Mouse (Mus musculus) retina, postnatal 1 day (tissue): ENCODE results near the gene Cntd1.
"Not testable (repeated sequence)": the region's sequence is repeated elsewhere in the genome, so short reads cannot be mapped to it uniquely, and the experiment has no call there.

Experiments used
- DNase-seq: peaks from one replicate; pipeline ENCODE4 v3.0.0-alpha.2; 2012

Cntd1 gene

DNA sequence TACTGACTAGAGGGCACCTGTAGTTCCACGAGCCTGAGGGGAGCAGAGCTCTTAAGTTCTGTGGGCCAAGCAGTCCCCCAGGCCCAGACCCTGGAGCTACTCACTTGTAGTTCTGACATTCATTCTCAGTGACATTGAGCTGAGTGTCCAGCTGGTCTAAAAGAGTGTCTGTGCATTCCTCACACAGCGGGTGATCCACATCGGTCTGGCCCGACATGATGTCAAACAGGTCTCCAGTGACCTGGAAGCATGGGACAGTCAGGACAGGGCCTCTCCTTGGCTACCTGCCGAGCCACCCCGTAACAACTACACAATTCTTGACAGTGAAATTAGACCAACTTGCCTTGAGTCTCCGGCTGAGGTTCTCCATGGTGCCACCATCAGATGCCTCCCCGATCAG lies 16.4 kb downstream of the Cntd1 start:
- DNase-seq, result peak; percentile 55

DNA sequence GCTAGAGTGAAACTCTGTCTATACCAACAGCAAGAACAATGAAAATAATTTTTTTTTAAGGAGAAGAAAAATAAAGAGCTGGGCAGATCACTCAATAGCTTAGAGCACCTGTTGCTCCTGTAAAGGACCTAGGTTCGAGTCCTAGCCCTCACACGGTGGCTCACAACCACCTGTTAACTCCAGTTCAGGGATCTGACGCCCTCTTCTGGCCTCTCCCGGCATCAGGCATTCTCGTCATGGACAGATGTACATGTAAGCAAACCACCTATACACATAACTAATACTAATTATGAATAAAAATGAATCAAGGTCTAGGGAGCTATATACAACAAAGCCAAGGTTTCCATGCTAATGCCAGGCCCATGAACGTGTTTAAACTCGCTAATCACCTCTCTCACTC lies 22.1 kb downstream of the Cntd1 start:
- no peak for DNase-seq

DNA sequence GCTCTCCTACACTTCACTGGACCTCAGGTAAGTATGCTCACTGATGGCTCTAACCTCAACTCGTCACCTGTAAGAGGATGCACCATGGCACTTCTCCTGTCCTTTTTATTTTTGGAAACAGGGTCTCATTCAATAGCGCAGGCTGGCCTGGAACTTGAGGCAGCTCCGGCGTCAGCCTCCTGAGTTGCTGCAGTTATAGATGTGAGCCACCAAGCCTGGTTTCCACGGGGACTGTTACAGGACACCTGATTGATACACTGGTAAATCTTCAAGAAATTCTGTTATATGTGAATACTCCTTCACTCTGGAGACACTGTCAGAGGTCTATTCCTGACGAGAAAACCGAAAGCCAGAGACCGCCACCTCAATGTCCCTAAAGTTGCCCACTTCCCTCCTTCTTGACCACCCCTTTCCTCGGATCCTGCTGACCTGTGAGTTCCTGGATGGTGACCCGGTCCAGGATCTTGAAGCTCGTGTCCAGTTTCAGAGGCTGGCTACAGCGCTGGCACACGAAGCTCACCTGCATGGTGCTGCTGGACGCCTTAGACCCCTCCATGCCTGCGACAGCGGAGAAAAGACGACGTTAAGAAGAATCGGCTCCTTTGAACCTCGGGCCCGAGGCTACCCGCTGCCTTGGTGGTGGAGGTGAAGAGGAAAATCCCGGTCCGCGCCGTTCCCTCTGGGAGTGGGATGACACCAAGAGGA lies 22.6 kb downstream of the Cntd1 start:
- DNase-seq, result no peak

DNA sequence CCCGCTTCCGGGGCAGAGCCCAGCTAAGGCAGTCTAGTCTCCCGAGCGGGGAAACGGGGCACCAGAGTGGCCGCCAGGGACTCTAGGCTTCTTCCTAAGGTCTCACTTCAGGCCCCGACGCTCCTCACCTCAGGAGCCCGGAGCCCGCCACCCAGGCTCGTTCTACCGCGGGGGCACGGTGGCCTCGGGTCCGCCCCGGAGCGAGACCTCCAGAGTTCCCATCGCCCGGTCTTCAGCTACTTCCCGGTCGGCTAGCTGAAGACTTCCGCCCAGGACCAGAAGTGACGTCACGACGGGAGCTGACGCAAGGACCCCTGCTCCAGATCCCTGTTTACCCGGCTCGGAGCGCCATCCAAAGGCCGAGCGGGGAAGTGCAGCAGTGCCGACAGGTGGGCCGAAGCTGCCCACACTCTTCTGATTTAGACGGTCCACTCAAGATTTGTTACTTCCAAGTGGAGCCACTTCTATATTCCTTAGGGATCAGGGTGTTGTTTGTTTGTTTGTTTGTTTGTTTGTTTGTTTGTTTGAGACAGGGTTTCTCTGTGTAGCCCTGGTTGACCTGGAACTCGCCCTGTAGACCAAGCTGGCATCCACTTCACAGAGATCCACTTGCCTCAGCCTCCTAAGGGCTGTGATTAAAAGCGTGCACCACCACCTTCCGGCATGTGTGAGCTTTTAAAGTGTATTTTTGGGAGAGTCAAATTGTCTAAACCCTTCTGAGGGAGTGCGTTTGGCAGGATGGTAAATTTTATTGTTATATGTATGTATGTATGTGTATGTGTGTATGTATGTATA lies 23.4 kb downstream of the Cntd1 start, which contains the start of gene Becn1:
Gene Becn1, minus strand, starts transcription at position 283 of the 795 bp plus-strand sequence.
- peak; percentile 97 for DNase-seq

DNA sequence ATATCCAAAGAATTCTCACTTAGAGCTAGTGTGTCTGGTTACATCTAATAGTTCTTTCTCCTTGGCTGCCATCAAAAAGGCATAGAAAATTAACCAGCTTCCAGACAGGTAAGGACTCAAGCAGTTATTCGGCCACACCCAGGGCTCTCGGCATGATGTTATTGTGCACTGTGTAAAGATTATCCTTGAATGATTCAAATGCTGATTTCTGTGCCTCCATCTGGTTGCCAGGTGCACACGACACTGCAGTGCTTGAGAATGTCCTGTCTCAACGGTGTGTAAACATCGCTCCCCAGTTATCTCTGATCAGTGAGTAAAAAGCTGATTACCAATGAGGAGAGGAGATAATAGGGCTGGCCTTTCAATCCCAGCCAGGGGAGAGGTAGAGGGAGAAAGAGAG lies 28.9 kb downstream of the Cntd1 start:
- no peak for DNase-seq

DNA sequence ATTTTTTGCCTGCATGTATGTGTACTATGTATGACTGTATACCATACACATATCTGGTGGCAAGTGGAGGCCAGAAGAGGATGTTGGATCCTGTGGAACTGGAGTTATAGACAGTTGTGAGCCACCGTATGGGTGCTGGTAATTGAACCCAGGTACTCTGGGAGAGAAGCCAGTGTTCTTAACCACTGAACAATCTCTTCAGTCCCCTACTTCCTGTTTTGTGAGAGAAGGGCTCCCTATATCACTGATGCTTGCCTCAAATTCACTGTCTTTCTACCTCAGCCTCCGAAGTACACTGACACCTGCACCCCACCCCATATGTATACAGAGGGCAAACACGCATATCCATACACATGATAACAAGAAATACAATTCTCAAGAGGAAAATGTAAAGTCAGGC lies 32.3 kb downstream of the Cntd1 start:
- no peak for DNase-seq

DNA sequence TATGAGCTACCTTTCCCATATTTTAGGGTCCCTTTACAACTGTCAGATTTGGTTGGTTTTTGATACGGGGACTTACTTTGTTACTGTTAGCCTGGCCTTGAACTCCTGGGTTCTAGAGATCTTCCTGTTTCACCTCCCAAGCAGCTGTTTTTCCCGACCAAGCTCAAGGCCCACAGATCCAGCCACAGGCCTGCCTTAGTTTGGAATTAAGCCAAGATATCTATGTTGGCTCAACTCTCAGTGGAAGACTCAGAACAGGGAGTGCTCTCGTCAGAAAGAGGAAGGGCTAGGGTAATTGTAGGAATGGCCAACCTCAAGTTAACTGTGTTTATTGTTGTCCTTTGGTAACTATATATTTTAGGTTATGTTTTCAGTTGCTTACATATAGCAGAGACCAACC lies 33.3 kb downstream of the Cntd1 start:
- DNase-seq, result no peak

DNA sequence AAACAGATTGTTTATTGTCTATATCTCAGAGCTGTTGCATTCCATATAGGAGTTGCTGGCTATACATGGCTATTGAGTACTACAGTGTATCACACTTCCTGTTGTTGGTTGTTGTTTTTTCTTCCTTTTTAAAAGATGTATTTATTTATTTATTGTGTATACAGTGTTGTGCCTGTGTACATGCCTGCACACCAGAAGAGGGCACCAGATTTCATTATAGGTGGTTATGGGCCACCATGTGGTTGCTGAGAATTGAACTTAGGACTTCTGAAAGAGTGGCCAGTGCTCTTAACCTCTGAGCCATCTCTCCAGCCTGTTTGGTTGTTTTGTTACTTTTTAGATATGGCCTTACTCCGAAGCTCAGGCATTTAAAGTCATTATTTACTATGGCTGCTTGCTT lies 35.8 kb downstream of the Cntd1 start:
- no peak for DNase-seq

DNA sequence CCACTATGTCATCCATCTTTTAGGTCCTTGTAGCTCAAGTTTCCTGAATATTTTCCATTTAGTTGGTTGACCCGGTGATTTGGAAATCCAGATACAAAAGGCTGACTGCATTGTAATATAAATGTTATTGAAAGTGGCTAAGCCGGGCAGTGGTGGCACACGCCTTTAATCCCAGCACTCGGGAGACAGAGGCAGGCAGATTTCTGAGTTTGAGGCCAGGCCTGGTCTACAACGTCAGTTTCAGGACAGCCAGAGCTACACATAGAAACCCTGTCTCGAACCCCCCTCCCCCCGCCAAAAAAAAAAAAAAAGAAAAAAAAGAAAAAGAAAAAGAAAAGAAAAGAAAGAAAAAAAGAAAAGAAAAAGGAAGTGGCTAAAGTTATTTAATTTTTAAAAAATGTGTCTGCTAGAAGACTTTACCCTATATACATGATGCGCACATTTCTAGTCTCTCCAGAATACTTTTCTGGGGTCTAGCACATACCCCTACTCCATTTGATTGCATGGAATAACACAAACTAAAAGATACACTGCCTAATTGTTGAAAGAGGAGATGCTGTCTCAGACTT lies 36.4 kb downstream of the Cntd1 start:
- no peak for DNase-seq

DNA sequence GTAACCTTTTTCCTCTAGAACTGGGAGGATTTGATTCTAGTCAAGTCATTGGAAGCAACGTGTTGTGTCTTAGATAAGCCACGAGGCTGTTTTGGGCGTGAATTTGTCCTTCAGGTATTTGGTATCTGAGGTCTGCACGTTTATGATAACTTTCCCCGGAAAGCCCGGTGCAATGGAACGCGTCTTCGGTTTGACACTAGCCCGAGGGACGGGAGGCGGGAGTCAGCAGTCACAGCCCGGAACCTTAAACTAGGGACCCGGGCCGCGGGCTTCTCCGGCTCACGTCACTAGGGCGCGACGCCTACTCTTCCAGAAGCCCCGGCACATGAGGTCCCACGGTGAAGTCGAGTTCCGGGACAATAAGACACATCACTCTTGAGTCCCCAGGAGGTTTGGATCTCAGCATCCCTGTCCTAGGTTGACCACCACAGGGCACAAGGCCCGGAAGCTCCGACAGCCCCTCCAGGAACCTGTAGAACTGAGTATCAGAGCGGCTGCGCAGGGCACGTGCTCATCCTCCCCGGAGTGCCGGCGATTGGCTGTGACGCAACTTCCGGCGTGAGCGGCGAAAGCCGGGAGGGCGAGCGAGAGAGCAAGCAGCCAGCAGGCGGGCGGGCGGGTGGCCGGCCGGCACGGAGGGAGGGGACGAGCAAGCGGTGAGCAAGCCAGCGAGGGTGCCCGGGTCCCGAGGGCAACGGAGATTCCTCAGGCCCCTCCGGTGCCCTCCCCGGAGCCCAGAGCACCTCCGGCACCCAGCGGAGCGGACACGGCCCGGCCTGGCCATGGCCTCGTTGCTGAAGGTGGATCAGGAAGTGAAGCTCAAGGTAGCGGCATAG lies 37.1 kb downstream of the Cntd1 start, which contains the start of gene Psme3:
Gene Psme3, plus strand, starts transcription at position 549 of the 836 bp plus-strand sequence.
- DNase-seq, result peak; percentile 97

DNA sequence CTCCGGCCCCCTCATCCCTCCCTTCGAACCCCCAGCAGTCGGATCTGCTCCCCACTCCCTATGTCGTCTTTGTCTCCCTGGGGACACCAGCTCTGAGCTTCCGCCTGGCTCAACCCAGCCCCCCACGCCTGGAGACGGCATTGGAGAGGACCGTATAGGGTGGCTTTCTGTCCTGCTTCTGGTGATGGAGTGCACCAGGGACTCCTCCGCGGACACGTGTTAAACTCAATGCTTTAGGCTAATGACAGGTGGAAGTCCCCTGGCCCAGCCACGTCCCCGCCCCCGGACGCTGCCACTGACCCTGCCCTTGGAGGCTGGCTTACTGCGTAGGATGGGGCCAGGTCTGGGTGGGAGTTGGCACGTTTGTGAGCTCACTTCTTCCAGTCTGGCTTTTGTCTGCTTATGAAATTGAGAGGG lies 37.7 kb downstream of the Cntd1 start:
- no peak for DNase-seq

DNA sequence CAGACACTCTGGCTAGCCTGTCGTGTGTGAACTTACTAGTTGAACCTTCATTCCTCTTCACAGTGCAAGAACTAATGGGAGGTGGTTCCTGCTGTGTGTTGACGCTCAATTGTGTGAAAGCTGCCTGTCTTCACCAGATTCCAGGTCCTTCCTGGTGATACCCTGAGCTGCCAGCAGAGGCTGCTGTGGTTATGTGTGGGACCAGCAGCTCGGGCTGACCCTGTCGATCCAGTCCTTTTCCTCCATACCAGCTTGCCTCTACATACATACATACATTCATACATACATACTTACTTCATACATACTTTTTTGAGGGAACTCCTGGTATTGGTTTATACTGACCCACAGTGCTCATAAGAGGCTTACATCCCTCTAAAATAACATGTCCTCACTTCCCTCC lies 44.8 kb downstream of the Cntd1 start:
- peak; percentile 75 for DNase-seq

DNA sequence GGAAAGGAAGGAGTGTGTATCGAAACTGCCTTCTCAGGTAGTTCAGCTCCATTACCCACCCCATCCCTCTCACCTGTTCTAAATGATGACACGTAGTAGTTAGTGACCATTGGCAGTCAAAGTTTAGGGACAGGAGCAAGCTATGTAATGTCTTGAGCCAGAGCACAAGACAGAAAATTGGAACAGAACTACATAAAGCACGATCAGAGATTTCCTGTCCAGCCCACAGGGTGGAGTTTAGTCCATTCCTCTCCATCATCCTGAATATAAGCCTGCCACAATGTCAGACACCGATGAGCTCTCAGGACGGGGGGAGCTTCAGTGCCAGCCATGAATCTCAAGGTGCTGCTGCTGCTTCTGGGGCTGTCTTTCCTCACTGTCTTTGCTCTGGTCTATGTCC lies 46.0 kb downstream of the Cntd1 start, which contains the start of gene Aoc2:
Gene Aoc2, plus strand, starts transcription at position 301 of the 400 bp plus-strand sequence.
- DNase-seq, result no peak

DNA sequence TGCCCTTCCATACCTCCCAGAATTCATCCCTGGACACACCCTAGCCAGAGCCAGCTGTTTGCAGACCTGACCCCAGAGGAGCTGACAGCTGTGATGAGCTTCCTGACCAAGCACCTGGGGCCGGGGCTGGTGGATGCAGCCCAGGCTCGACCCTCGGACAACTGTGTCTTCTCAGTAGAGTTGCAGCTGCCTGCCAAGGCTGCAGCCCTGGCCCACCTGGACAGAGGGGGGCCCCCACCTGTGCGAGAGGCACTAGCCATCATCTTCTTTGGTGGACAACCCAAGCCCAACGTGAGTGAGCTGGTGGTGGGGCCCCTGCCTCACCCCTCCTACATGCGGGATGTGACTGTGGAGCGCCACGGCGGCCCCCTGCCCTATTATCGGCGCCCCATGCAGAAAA lies 46.4 kb downstream of the Cntd1 start:
- DNase-seq, result not testable (repeated sequence)

DNA sequence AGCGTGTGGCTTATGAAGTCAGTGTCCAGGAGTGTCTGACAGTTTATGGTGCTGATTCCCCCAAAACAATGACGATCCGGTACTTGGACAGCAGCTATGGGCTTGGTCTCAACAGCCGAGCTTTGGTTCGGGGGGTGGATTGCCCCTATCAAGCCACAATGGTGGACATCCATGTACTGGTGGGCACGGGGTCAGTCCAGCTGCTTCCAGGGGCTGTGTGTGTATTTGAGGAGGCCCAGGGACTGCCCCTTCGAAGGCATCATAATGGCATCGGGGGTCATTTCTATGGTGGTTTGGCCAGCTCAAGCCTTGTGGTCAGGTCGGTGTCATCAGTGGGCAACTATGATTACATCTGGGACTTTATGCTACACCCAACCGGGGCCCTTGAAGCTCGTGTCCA lies 47.3 kb downstream of the Cntd1 start:
- DNase-seq, result no peak

DNA sequence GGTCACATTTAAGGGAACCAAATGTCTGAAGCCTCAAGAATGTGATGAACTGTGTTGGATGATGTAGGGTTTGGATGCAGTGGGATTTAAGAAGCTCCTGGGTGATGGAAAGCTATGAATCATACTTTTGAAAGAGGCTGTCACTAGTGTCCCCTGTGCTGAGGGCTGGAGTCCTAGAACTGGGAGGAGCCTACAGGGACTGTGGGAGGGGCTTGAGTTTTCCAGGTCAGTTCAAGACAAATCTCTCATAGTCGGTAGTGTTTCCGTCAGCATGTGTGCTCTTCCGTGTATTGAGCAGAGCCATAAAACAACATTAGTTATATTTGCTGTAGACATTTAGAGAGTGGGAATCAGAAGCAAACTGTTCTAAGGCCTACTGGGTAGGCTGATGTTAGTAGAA lies 48.5 kb downstream of the Cntd1 start:
- DNase-seq, result peak; percentile 34

DNA sequence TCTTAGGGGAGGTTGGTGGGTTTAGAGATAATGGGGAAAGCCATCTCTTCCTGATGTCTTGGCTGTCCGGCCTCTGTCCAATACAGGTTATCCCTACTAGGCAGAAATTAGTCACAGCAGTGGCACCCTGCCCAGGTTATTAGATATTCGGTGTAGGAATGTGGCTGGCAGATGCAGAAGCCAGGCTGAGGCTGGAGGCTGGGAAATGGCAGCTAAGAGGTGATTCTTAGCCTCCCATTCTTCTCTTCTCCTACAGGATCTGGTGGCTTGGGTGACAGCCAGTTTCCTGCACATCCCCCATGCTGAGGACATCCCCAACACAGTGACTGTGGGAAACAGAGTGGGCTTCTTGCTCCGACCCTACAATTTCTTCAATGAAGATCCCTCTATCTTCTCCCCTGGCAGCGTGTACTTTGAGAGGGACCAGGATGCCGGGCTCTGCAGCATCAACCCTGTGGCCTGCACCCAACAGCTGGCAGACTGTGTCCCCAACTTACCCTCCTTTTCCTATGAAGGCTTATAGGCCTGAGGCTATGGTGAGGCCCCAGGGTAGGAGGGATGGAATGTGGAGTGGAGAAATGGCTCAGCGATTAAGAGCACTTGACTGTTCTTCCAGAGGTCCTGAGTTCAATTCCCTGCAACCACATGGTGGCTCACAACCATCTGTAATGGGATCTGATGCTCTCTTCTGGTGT lies 50.3 kb downstream of the Cntd1 start:
- DNase-seq, result no peak

DNA sequence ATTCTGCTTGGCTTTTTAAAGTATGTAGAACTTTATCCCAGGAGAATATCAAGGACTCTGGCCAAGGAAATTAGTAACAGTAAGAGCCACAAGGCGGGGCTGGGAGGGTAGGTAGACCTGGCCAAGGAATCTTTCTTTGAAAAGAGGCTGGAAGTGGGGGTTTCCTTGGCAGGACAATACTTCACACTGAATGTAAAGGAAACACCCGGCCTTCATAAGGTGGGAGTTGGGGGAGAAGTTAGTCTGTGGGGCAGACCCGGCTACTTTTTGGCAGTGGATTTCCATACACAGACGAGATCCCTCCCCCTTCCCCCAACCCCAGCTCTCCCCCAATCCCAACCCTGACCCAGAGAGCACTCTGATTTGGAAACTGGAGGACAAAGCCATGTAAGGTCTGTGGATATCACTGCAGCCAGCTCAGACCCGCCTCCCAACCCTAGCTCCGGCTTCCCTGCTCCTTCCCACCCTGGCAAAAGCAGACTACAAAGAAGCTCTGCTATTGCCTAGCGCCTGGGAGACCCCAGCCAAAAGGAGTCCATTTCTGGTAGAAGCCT lies 51.6 kb downstream of the Cntd1 start, which contains the start of gene Aoc3:
Gene Aoc3, plus strand, starts transcription at position 235 of the 554 bp plus-strand sequence.
- no peak for DNase-seq

DNA sequence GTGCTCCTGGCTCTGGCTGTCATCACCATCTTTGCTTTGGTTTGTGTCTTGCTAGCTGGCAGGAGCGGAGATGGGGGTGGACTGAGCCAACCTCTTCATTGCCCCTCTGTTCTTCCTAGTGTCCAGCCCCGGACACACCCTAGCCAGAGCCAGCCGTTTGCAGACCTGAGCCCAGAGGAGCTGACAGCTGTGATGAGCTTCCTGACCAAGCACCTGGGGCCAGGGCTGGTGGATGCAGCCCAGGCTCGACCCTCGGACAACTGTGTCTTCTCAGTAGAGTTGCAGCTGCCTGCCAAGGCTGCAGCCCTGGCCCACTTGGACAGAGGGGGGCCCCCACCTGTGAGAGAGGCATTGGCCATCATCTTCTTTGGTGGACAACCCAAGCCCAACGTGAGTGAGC lies 52.1 kb downstream of the Cntd1 start:
- not testable (repeated sequence) for DNase-seq

DNA sequence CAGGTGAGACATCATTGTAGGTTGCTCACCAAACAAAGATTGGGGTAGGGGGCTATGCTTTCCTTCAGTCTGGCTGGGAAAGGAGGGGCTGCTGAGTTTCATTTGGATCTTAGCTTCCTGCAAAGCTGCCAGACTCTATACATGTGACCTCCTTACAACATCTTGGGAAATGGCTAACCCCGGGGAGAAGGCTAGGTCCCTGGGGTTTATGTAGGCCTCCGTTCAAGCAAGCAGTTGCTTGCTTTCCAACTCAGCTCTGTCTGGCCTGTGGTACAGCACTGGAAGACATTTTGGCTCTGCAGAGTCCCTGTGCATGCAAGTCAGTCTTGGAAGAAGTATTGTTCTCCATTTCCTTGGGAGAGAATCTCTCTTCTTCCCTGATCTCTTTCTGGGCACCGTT lies 53.7 kb downstream of the Cntd1 start:
- DNase-seq, result no peak

DNA sequence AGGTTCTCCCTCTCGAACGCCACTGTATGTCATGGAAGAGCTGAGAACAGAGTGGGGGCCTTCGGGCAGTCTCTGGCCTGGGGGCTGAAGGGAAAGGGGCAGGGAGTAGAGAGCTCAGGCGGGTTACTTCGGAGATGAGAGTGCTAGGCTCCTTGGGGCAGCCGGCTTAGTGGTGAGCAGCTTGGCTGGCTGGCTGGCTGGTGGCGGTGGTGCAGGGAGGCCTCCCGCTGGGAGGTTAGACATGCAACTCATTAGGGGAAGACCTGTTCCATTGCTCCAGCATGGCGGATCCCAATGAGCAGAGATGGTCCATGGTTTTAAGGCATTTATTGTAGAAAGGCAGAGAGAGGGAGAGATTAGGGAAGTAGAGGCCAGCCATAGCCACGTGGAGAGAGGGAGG lies 55.2 kb downstream of the Cntd1 start:
- peak; percentile 27 for DNase-seq

DNA sequence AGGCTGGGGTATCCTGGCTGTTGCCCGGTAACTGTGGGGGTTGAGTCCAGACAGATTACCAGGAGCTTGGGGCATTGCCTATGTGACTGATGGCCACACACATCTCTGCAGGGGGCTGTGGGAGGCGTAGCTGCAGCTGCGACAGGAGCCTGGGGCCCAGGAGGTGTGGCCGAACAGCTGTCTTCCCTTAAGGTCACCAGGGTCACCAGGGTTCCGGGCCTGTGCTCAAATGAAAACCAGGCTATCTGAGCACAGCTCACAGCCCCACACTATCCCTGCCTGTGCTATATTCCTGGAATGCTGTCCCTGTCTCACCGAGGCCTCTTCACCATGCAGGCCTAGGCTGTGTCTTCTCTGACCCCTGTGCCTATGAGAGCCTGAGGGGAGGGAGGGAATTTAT lies 55.7 kb downstream of the Cntd1 start:
- DNase-seq, result peak; percentile 26
